Mouse (Mus musculus): ENCODE measurements around the gene Mrpl58. TPM values are rescaled to one million over a fixed set of nuclear protein-coding genes. Genes with fewer than 3 reads are reported as not detected.

The Mrpl58 gene
- polyA plus RNA-seq, 1 experiment from 2014 or later: 192 TPM

DNA sequence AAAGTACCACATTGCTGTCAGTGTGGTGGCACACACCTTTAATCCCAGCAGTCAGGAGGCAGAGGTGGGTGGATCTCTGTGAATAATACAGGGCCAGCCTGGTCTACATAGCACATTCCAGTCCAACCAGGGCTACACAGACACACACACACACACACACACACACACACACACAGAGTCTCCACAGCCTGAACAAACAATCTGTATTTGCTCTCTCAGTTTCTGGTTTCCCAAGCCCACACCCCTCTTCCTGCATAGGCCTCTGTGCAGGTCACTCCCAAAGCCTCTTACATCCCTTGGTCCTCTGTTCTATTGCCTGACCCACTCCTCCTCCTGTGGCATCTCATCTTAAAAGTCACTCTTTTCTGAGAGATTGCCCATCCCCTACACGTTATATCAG, 31.5 kb upstream of the Mrpl58 start:
- no peak overlapping the region for H3K27ac ChIP-seq (replicated peaks)
- H3K36me3 ChIP-seq: no peaks in the 10 kb centered on the region
- ATAC-seq (replicated peaks): no peak
- 73% methylated on average over 1 of the region's 1 CpGs for WGBS
- no peak overlapping the region for H3K4me3 ChIP-seq
- H3K27me3 ChIP-seq: no peaks in the 10 kb centered on the region
- no peaks in the 10 kb centered on the region for H3K9me3 ChIP-seq
- no peak overlapping the region for H3K4me2 ChIP-seq (replicated peaks)
- H3K4me1 ChIP-seq: peaks cover 19% of the 10 kb centered on the region
- no peak overlapping the region for H3K9ac ChIP-seq (replicated peaks)

DNA sequence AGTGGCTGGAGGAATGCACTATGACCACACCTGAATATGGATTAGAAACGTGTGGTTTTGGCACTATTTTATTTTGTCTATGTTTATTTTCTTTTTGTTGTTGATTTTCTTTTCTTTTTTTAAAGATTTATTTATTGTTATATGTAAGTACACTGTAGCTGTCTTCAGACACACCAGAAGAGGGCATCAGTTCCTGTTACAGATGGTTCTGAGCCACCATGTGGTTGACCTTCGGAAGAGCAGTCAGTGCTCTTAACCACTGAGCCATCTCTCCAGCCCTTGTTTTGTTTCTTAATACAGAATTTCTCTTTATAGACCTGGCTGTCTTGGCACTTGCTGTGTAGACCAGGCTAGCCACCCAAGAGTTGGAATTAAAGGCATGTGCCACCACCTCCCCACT, 30.8 kb upstream of the Mrpl58 start:
- Histone ChIP-seq H3K4me3 (no peak overlapping the region), H3K9ac (replicated peaks) (no peak overlapping the region), H3K36me3 (no peaks in the 10 kb centered on the region), H3K27me3 (no peaks in the 10 kb centered on the region), H3K27ac (replicated peaks) (no peak overlapping the region), H3K9me3 (no peaks in the 10 kb centered on the region), H3K4me1 (peaks cover 17% of the 10 kb centered on the region), H3K4me2 (replicated peaks) (no peak overlapping the region)
- ATAC-seq (replicated peaks): no peak
- 48% methylated on average over 2 of the region's 2 CpGs for WGBS

DNA sequence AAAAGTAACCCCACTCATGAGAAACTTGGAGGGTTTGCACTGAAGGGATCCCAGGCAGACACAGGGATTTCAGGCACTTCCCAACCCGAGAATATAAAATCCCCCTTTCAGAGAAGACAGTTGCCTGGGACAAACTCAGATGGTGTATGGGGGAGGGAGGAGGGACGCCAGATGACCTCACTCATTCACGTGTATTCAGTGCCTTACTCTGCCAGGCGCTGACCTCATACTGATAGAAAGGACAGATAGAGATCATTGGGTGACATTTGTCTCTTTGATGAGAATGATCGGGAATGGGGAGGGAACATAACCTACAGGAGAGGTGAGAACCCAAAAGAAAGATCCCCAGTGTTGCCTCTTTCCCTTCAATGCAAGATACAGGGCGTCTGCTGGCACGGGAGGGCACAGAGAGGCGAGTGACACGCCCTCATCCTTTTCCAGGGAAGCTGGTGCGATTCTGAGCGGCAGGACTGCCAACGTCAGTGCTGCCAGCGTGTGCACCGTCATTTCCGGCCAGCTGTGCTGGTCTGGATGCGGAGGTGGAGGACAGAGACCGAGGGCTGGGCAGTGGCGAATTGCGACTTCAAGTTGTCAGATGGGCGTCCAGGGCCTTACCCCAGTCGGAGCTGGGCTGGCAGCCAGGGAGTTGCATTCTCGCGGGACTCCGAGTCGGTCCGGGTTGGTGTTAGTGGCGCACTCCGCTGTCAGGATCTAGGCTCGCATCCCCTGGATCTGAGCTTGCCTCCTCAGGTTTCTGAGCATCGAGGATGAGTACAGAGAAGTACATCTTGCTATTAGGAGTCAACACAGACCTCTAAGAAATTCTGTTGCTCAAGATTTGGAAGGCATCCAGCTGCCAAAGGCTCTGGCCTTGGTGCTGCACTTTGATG, 29.5 kb upstream of the Mrpl58 start:
- Histone ChIP-seq H3K4me3 (peak overlapping the region; percentile 50), H3K4me2 (replicated peaks) (peak overlapping the region; percentile 82), H3K36me3 (no peaks in the 10 kb centered on the region), H3K9ac (replicated peaks) (peak overlapping the region; percentile 63), H3K9me3 (no peaks in the 10 kb centered on the region), H3K27me3 (no peaks in the 10 kb centered on the region), H3K4me1 (peaks cover 16% of the 10 kb centered on the region), H3K27ac (replicated peaks) (peak overlapping the region; percentile 65)
- 2% methylated on average over 30 of the region's 30 CpGs for WGBS
- ATAC-seq (replicated peaks): peak; percentile 64

DNA sequence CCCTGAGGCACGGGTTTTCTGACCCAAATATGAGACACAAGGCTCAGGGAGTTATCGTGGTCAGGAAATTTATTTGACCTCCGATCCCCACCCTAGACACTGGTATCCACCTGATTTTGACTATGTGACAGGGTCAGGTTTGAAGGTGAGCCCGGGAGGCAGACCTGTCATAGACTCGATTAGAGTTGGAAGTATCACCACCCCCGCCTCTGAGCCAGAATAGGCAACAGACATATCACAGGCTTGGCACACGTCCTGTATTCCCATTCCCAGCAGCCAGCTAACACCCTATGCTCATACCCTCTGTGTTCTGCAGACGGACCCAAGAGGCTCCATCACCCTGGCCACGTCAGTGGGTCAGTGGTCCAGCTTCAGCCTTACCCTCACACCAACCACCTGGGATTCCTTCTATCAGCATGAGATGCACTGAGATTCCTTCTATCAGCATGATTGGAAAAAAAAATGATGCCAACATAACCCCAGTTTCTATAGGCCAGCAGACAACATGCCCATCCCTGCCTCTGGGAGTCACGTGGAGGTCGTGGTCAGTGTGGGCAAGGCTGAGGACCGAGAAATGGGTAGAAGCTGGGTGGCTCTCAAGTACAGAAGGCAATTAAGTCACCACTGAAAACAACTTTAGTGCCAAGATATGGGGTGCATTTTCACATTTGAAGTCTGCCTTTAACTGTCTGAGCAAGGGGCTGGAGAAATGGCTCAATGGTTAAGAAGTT, 28.7 kb upstream of the Mrpl58 start:
- H3K27ac ChIP-seq (replicated peaks): peak overlapping the region; percentile 65
- whole genome bisulfite sequencing: 58% methylated on average over 12 of the region's 12 CpGs
- ATAC-seq (replicated peaks): peak; percentile 54

DNA sequence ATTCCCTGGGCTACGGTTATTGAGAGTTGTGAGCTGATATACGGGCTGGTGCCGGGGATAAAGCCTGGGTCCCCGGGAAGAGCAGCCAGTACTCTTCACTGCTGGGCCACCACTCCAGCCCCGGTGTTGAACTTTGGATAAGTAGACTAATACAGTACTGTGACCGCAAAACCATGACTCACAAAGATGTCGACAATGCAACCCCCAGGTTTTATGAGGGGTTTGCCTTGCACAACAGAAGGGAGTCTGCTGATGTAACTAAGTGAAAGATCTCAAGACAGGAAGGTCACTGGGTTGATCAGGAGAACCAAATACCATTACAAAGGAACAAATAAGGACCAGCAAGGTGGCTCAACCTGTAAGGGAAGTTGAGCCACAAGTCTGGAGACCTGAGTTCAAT, 26.8 kb upstream of the Mrpl58 start:
- Histone ChIP-seq H3K9ac (replicated peaks) (no peak overlapping the region), H3K4me1 (peaks cover 21% of the 10 kb centered on the region), H3K27me3 (no peaks in the 10 kb centered on the region), H3K4me2 (replicated peaks) (no peak overlapping the region), H3K27ac (replicated peaks) (no peak overlapping the region), H3K4me3 (no peak overlapping the region), H3K9me3 (no peaks in the 10 kb centered on the region), H3K36me3 (no peaks in the 10 kb centered on the region)
- 78% methylated on average over 7 of the region's 7 CpGs for WGBS
- ATAC-seq (replicated peaks): no peak

More for the DNA sequence above, 28.7 kb upstream of the Mrpl58 start:
- Histone ChIP-seq H3K36me3 (no peaks in the 10 kb centered on the region), H3K27me3 (no peaks in the 10 kb centered on the region), H3K4me2 (replicated peaks) (peak overlapping the region; percentile 82), H3K4me1 (peaks cover 16% of the 10 kb centered on the region), H3K9me3 (no peaks in the 10 kb centered on the region), H3K9ac (replicated peaks) (peak overlapping the region; percentile 63; the same call in 1 of the 2 replicates), H3K4me3 (peak overlapping the region; percentile 50)

DNA sequence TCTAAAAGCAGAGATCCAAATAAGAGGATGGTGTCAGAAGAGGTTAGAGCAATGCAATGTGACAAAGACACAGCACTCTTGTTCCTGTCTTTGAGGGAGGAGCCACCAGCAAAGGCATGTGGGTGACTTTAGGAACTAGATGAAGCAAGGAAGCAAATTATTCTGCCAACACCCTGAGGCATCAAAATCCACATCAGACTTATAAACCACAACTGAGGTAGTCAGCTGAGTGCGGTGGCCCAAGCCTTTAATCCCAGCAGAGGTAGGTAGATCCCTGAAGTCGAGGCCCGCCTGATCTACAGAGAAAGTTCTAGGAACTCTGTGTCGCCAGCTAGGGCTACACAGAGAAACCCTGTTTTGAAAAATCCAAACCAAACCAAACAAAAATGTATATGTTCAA, 26.3 kb upstream of the Mrpl58 start:
- peaks cover 21% of the 10 kb centered on the region for H3K4me1 ChIP-seq
- no peak overlapping the region for H3K27ac ChIP-seq (replicated peaks)
- no peaks in the 10 kb centered on the region for H3K36me3 ChIP-seq
- H3K4me3 ChIP-seq: no peak overlapping the region
- no peaks in the 10 kb centered on the region for H3K9me3 ChIP-seq
- H3K9ac ChIP-seq (replicated peaks): no peak overlapping the region
- 93% methylated on average over 4 of the region's 4 CpGs for whole genome bisulfite sequencing
- no peak overlapping the region for H3K4me2 ChIP-seq (replicated peaks)
- H3K27me3 ChIP-seq: no peaks in the 10 kb centered on the region
- ATAC-seq (replicated peaks): no peak

DNA sequence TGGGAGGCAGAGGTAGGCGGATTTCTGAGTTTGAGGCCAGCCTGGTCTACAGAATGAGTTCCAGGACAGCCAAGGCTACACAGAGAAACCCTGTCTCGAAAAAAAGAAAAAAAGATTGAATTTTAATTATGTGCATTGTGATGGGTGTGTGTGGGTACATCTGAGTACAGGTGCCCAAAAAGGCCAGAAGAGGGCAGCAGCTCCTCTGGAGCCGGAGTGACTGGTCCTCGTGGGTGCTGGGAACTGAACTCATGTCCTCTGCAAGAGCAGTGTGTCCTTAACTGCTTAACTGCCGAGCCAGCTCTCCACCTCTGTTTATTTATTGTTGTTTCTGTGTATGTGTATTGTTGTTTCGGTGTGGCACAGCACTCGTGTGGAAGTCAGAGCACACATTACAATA, 25.7 kb upstream of the Mrpl58 start:
- H3K27me3 ChIP-seq: no peaks in the 10 kb centered on the region
- ATAC-seq (replicated peaks): no peak
- no peaks in the 10 kb centered on the region for H3K36me3 ChIP-seq
- H3K4me2 ChIP-seq (replicated peaks): no peak overlapping the region
- H3K27ac ChIP-seq (replicated peaks): no peak overlapping the region
- no peak overlapping the region for H3K9ac ChIP-seq (replicated peaks)
- H3K4me3 ChIP-seq: no peak overlapping the region
- no peaks in the 10 kb centered on the region for H3K9me3 ChIP-seq
- WGBS: 85% methylated on average over 7 of the region's 7 CpGs
- peaks cover 26% of the 10 kb centered on the region for H3K4me1 ChIP-seq

DNA sequence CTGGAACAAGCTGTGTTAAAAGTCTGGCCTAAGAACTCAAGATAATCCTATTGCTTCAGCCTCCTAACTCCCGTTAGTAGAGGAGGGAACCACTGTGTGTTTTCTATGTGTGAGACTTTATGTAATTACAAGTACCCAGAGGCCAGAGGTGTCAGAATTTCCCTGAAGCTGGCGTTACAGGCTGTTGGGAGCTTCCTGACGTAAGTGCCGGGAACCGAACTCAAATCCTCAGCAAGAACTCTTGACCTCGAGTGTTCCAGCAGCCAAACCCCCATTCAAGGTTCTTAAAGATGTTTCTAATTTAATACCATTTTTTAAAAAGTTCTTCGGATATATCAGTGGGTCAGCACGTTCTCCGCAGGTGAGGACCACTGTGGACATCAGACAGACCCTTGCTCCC, 22.3 kb upstream of the Mrpl58 start:
- Histone ChIP-seq H3K36me3 (no peaks in the 10 kb centered on the region), H3K27ac (replicated peaks) (peak overlapping the region; percentile 95), H3K4me1 (peaks cover 38% of the 10 kb centered on the region), H3K4me2 (replicated peaks) (peak overlapping the region; percentile 70), H3K9ac (replicated peaks) (peak overlapping the region; percentile 97; the same call in 1 of the 2 replicates), H3K9me3 (no peaks in the 10 kb centered on the region), H3K4me3 (peak overlapping the region; percentile 95), H3K27me3 (no peaks in the 10 kb centered on the region)
- ATAC-seq (replicated peaks): no peak
- 13% methylated on average over 9 of the region's 9 CpGs for WGBS

DNA sequence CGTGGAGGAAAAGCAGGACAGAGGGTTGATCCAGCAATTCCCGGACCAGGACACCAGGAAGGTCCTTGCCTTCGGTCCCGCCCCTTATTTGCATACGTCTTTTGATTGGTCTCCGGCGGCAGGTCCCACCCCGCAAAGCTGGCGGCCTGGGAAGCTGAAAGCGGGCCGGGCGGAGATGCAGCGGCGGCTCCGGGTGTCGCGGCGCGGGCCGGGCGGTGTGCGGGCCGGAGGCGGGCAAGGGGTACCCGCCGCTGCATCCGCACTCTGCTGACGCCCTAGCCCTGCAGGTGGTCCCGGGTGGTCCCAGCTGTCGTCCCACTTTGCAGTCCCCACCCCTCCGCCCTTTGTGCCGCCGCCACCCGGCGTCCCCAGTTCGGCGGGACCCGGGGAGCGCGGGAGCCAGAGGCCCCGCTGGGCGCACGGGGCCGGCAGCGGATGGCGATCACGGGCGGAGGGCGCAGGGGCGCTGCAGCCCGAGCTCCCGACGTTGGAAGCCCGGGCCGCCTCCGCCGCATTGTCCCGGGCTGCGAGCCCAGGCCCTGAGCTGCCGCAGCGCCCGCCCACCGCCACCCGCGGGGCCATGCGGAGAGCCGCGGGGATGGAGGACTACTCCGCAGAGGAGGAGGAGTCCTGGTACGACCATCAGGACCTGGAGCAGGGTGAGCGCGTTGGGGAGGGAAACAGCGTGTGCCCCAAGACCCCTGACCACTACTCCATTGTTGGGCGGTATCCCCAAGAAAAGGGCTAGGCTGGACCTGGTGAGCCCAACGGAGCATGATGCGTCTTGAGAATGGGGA, 21.6 kb upstream of the Mrpl58 start, which contains the start of gene Cdr2l:
TSS of gene Cdr2l (plus strand) at position 174 of the 797 bp plus-strand sequence.
- WGBS: under 1% methylated on average over 65 of the region's 76 CpGs
- Histone ChIP-seq H3K9me3 (no peaks in the 10 kb centered on the region), H3K4me2 (replicated peaks) (peak within 1 kb of the TSS; percentile 70), H3K27ac (replicated peaks) (peak within 1 kb of the TSS; percentile 95), H3K36me3 (no peaks in the 10 kb centered on the region), H3K27me3 (no peaks in the 10 kb centered on the region), H3K4me3 (peak within 1 kb of the TSS; percentile 95), H3K4me1 (peaks cover 38% of the 10 kb centered on the region), H3K9ac (replicated peaks) (peak within 1 kb of the TSS; percentile 97)
- peak; percentile 95 for ATAC-seq (replicated peaks)

DNA sequence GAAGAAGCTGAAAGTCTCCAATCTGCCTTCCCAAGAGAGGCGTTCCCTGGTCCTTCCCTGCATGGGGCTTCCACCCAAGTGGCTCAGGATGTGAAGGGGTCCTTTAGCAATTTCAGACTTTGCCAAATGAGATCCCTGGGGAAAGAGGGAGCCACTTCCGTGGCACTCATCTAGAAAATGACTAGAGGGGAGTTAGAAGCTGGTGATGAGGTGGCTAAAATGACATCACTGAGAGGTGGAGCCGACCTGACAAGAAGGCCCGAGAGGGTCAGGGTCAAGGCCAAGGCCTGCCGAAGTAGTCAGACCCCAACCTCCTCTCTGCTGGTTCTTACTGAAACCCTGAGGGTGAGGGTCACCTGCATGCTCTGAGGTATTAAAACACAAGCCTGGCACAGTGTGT, 20.7 kb upstream of the Mrpl58 start:
- Histone ChIP-seq H3K36me3 (no peaks in the 10 kb centered on the region), H3K27me3 (no peaks in the 10 kb centered on the region), H3K4me3 (peak overlapping the region; percentile 95), H3K4me1 (peaks cover 42% of the 10 kb centered on the region), H3K4me2 (replicated peaks) (peak overlapping the region; percentile 70), H3K9me3 (no peaks in the 10 kb centered on the region), H3K9ac (replicated peaks) (peak overlapping the region; percentile 97), H3K27ac (replicated peaks) (peak overlapping the region; percentile 95)
- 7% methylated on average over 5 of the region's 5 CpGs for WGBS
- no peak for ATAC-seq (replicated peaks)

DNA sequence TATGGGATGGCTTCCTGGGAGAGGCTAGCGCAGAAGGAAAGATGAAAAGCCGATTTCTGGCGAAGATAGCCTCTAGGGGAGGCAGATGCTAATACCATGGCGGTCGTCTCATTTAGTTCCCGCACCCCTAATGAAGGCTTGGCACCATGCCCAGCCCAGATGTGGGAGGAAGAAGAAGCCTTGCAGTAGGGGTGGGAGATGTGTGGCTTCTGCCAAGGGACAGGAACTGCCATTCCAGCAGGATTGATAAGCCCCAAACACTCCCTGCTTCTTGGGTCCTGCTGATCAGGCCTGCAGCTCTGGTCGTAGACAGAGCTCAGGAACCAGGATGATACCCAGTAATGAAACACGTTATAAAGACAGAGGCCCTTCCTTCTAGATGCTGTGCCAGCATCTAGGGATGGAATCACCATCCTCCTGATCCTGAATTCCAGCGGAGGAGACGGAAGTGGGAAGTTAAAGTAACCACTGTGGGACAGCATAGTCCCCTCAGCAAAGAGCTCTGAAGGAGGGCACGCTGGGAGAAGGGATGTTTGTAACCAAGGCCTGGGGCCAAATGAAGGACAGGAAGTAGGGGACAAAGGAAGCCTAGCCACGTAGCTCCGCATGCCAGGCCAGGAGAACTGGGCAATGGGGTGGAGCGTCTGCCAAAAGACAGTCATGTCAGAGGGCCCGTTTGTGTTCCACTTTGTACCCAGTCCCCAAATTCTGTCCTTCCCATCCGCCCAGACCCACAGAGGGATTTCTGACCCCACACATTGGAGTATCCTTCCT, 19.7 kb upstream of the Mrpl58 start:
- Histone ChIP-seq H3K9me3 (no peaks in the 10 kb centered on the region), H3K4me3 (peak overlapping the region; percentile 95), H3K9ac (replicated peaks) (peak overlapping the region; percentile 97), H3K36me3 (no peaks in the 10 kb centered on the region), H3K27me3 (no peaks in the 10 kb centered on the region), H3K27ac (replicated peaks) (peak overlapping the region; percentile 95), H3K4me1 (peaks cover 42% of the 10 kb centered on the region), H3K4me2 (replicated peaks) (peak overlapping the region; percentile 70)
- WGBS: 31% methylated on average over 16 of the region's 16 CpGs
- ATAC-seq (replicated peaks): no peak

Data from forebrain, embryonic 15.5 days (tissue).